Mouse (Mus musculus) liver, adult 2 months (tissue): Measurements from ENCODE around the gene Tldc1.

Source experiments
- CTCF ChIP-seq: fragments of 200-500 bp; IDR thresholded peaks from 2 replicates; pipeline ENCODE4 v1.5.1; 2011; ENCODE audit warnings: low read depth, low read length, control low read depth
- POLR2A ChIP-seq: fragments of 200-500 bp; IDR thresholded peaks from 2 replicates; pipeline ENCODE4 v1.6.1; 2011; ENCODE audit warnings: low read length, control low read depth; ENCODE audit not compliant: insufficient read depth; ENCODE audit errors: extremely low read depth

DNA sequence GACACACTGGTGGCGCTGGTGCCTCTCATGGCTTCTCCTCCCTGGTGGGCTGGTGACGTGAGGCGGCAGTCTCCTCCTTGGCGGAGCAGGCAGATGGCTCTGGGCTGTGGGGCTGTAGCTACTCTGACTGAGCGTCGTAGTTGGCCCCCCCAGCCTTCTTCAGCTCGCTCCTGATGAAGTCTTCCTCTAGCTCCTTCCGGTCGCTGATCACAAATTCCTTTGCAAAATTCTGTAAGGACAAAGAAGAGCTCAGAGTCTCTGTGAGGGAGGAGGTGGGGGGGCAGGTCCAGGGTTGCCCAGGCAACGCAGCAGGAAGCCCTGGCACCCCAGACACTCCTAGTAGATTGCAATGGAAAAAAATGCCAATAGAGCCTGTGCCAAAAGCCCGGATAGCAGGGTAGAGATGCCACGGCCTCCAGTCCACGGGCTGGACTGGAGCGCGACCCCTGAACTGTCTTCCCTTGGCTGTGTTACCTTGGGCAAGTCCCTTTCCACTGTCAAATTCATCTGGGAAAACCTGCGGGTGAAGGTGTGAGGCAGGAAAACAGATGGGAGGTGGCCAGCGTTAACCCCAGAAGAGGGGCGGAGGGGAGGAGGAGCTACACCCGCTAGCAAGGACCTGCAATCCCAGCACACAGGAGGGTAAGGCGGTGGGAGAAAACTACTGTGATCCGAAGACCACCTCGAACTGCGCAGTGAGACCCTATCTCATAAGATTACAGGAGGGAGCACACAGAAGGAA is 32.1 kb upstream of the Tldc1 start:
- TF ChIP-seq CTCF (no peak), POLR2A (no peak)
